Mouse (Mus musculus): ENCODE measurements at regions not wholly inside any gene's neighbourhood (a gene's known extent, or its start where the extent isn't known, plus 50 kb on each side); places are given as distances from the start of the nearest gene placed in this dataset.

- DNase-seq: peak; percentile 31 to 46
- intact Hi-C loops (cut with DNase I): no loop called here
These were observed 698.9 kb upstream of the 4930412O13Rik start for GRCm38 (mm10) chr2:9182127-9182526.

DNA sequence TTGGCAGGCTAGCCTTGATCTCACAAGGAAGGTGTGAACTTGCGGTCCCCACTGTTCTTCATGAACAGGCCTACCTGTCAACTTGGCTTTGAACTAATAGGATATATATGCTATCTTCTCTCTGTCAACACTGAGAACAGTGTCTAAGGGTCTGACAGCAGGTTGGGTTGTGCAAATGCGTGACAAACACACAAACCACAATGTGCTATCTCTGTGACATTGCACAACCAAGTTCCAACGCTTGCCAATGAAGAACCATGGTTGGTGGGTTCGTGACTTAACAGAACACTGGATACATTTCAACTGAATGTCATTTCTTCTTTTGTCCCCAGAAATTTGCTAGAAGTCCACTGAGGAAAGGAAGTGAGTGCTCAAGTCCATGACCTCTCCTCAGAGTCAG lies 696.8 kb upstream of the 4930412O13Rik start:
- DNase-seq: no peak
- intact Hi-C loops (cut with DNase I): no loop called here

DNA sequence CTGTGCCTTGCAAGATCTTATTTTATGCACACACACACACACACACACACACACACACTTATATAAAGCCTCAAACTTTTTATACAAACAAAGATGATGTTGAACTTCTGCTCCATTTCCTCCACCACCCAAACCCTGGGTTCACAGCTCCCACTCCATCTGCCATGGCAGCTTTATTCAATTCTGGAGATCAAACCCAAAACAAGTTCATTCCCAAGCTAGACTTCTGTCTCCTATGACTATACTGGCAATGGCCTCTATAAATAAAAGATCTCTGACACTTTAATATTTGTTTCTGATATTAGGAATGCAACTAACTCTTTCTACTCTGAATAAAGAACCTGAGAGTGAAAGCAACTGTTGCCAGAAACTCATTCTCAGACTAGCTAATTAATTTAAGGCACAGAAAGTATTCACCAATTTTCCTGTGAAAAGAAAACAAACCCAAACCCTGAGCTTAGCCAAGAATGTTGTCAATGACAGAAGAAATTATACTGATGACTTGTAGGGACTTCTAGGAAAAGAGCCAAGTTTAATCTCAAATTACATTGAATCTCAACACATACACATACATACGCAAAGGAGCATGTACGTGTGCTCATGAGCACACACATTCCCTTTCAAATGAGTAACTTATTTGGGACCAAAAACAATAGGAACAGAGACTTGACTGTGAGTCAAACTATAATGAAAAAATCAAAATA lies 695.1 kb upstream of the 4930412O13Rik start:
- intact Hi-C loops (cut with DNase I): no loop called here
- DNase-seq: no peak

GRCm38 (mm10) chr2:9193195-9193594 lies 687.9 kb upstream of the 4930412O13Rik start:
- intact Hi-C loops (cut with DNase I): no loop called here
- no peak for DNase-seq

DNA sequence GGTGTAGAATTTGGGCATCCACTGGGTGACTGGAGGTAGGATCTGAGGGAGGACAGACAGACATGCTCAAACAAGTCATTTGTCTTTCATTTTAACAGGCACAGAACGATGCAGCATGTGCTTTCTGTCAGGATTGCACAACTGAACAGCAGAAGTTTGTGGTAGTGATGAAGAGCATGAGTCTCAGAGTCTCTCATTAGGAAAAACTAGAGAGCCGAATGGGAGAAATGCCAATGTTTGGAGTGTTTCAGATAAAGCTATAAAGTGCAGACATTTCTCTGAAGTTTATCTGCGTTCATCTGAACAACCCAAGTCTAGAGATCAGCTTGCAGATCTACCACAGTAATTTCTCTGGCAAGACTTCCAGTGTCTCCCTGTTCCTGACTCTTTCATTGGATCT lies 684.0 kb upstream of the 4930412O13Rik start:
- intact Hi-C loops (cut with DNase I): no loop called here
- DNase-seq: no peak

DNA sequence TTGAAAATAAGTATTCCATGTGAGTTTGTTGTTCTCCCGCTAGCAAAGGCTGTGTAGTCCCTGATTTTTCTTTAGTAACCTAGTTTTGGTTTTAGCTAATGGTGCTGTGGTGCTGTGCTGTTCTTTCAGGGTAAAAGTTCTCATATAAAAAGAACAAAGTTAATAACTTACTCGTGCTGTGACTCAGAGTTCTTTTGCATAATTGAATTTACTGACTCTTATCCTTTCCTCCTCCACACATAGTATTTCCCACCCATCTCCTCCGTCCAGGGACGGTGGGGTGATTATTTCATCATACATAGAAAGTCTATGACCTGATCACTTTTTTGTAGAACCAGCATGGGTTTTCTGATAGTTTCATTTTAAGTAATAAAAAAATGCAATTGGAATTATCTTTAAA lies 673.1 kb upstream of the 4930412O13Rik start:
- DNase-seq: no peak
- intact Hi-C loops (cut with DNase I): no loop called here
